Mouse (Mus musculus): ENCODE data around the gene Copb1. TPM values are rescaled to one million over a fixed set of nuclear protein-coding genes. Genes with fewer than 3 reads are reported as not detected.

Gene Copb1
- 16.0 and 28.1 TPM in 2 replicates for polyA plus RNA-seq (2012; rRNA removed)
- 48.9 and 55.0 TPM in 2 replicates for polyA plus RNA-seq (2014; fragmentation: Nextera tagmentation; extraction: Ambion mirVana)

DNA sequence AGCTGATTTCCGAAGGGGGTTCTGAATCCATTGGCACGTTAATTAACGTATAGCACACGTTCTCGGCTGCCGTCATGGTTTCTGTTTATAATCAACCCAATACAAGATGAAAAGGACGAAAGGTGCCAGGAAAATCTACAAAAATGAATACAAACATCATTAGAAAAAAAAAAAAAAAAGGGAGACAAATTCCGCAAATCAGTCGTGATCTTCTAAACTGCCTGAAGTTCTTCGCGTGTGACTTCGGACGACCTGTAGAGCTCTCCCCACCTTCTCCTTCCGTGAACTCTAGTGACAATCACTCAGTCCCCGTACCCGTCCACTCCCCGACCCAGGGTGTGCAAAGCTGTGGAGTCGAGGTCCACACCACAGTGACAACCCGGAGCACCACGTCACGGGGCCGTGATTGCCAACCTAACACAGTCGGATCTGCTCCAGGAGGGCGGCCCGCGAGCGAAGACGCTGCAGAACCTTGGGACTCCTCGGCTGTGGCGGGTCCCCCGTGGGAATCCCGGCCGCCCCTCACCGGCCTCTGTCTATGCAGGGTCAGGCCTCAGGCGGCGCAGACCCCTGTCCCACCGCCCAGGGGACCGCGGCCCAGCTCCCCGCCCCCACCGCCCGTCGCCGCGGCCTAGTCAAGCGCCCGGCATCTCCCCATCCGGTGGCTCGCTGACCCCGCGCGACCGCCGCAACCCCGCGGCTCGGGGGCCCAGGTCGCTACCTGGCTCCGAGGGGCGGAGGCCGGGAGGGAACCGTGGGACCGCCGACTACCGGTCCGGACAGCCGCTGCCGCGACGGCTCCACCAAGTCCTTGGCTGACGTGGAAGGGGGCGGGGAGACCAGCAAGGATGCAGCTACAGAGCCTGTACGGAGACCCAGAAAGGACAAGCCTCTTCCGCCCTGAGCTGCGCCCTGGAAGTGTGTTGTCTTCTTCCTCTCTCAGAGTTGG is at the start of gene Copb1:
Gene Copb1, minus strand, starts transcription at position 827 of the 949 bp plus-strand sequence.
- no peak for TF ChIP-seq EP300 (IDR thresholded peaks at IDR 0.05; ENCODE audit: low read depth)
- 0 out of 2 replicates have a peak, but pooled peaks have one; percentile 29 for TF ChIP-seq CTCF (IDR thresholded peaks at IDR 0.05; ENCODE audit: low read depth)
- Histone ChIP-seq H3K36me3 (replicated peaks; ENCODE audit: control insufficient read depth, insufficient read depth, low read depth) (peaks cover 14% of the 10 kb centered on the region), H3K9me3 (ENCODE audit: control insufficient read depth, low read length) (no peaks in the 10 kb centered on the region), H3K4me2 (ENCODE audit: low read depth) (peak within 1 kb of the TSS; percentile 65), H3K27me3 (ENCODE audit: control insufficient read depth, insufficient read depth, low read length) (no peaks in the 10 kb centered on the region), H3K9ac (replicated peaks) (peak within 1 kb of the TSS; percentile 93), H3K27ac (peak within 1 kb of the TSS; percentile 23), H3K4me1 (replicated peaks; ENCODE audit: control insufficient read depth in 2 of 2, insufficient read depth in 2 of 2, low read length in 1 of 2) (peaks cover 0 to 5% of the 10 kb centered on the region in 2 experiments; a peak in 1 of 4 replicates), H3K4me3 (ENCODE audit: insufficient read depth in 1 of 2, low read depth in 2 of 2, low read length in 2 of 2) (peak within 1 kb of the TSS; percentile 90 to 98)
- ATAC-seq (ENCODE audit: insufficient read depth): peak; percentile 99
- 2% methylated on average over 75 of the region's 75 CpGs for WGBS (ENCODE audit: insufficient replicate concordance)
- DNase-seq (ENCODE audit: low read depth in 3 of 3, low spot score in 3 of 3): peak; percentile 84 to 85 (median 85)

DNA sequence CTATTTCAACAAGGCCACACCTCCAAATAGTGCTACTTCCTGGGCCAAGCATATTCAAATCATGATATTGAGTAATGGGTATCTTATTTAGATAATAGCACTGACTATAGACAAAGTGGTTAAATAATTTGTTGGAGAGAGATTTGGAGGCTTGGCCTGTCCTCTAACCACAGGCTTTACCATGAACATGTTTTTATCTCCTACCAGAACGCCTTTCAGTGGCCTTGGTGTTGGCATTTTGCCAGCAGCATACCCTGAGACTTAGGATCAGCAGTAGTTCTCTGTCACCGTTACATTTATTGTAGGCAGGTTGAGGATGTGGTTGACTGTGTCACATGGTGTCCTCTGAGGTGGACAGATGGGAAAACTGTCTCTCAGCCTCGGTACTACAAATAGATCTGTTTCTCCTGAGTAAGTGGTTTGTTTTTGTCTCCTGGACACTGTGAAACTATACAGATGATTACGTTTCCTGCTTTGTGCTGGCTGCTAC is 46.8 kb upstream of the Copb1 start:
- no peaks in the 10 kb centered on the region for H3K27me3 ChIP-seq (ENCODE audit: control insufficient read depth, insufficient read depth, low read length)
- TF ChIP-seq CTCF (IDR thresholded peaks at IDR 0.05; ENCODE audit: low read depth) (no peak), EP300 (IDR thresholded peaks at IDR 0.05; ENCODE audit: low read depth) (no peak)
- 13% methylated on average over 4 of the region's 4 CpGs for whole genome bisulfite sequencing (ENCODE audit: insufficient replicate concordance)
- no peaks in the 10 kb centered on the region for H3K9me3 ChIP-seq (ENCODE audit: control insufficient read depth, low read length)
- H3K4me2 ChIP-seq (ENCODE audit: low read depth): no peak overlapping the region
- H3K9ac ChIP-seq (replicated peaks): no peak overlapping the region
- H3K4me1 ChIP-seq (replicated peaks; ENCODE audit: control insufficient read depth in 2 of 2, insufficient read depth in 2 of 2, low read length in 1 of 2): no peaks in the 10 kb centered on the region
- ATAC-seq (ENCODE audit: insufficient read depth) (0 out of 2 replicates have a peak, but pooled peaks have one; percentile 41), DNase-seq (ENCODE audit: low read depth in 3 of 3, low spot score in 3 of 3) (no peak)
- no peak overlapping the region for H3K4me3 ChIP-seq (ENCODE audit: insufficient read depth in 1 of 2, low read depth in 2 of 2, low read length in 2 of 2)
- no peaks in the 10 kb centered on the region for H3K36me3 ChIP-seq (replicated peaks; ENCODE audit: control insufficient read depth, insufficient read depth, low read depth)
- H3K27ac ChIP-seq: no peak overlapping the region

DNA sequence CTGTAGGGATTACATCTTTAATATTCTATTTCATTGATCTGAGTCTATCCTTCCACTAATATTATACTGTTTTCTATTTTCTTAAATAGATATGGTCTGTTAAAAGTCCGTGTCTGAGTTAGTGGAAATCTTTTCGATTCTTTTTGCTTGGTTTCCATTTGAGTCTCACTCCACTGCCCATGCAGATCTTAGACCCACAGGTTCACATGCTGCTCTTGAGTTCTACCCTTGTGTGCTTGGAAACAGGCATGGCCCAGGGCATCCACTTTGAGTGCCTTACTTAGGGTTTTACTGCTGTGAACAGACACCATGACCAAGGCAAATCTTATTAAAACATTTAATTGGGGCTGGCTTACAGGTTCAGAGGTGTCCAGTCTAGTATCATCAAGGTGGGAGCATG is 46.3 kb upstream of the Copb1 start:
- 65% methylated on average over 2 of the region's 2 CpGs for WGBS (ENCODE audit: insufficient replicate concordance)
- no peaks in the 10 kb centered on the region for H3K9me3 ChIP-seq (ENCODE audit: control insufficient read depth, low read length)
- H3K27me3 ChIP-seq (ENCODE audit: control insufficient read depth, insufficient read depth, low read length): no peaks in the 10 kb centered on the region
- no peak overlapping the region for H3K4me2 ChIP-seq (ENCODE audit: low read depth)
- TF ChIP-seq CTCF (IDR thresholded peaks at IDR 0.05; ENCODE audit: low read depth) (no peak), EP300 (IDR thresholded peaks at IDR 0.05; ENCODE audit: low read depth) (no peak)
- DNase-seq (ENCODE audit: low read depth in 3 of 3, low spot score in 3 of 3) (no peak), ATAC-seq (ENCODE audit: insufficient read depth) (no peak)
- H3K4me1 ChIP-seq (replicated peaks; ENCODE audit: control insufficient read depth in 2 of 2, insufficient read depth in 2 of 2, low read length in 1 of 2): no peaks in the 10 kb centered on the region
- no peak overlapping the region for H3K27ac ChIP-seq
- H3K9ac ChIP-seq (replicated peaks): no peak overlapping the region
- H3K4me3 ChIP-seq (ENCODE audit: insufficient read depth in 1 of 2, low read depth in 2 of 2, low read length in 2 of 2): no peak overlapping the region
- no peaks in the 10 kb centered on the region for H3K36me3 ChIP-seq (replicated peaks; ENCODE audit: control insufficient read depth, insufficient read depth, low read depth)

DNA sequence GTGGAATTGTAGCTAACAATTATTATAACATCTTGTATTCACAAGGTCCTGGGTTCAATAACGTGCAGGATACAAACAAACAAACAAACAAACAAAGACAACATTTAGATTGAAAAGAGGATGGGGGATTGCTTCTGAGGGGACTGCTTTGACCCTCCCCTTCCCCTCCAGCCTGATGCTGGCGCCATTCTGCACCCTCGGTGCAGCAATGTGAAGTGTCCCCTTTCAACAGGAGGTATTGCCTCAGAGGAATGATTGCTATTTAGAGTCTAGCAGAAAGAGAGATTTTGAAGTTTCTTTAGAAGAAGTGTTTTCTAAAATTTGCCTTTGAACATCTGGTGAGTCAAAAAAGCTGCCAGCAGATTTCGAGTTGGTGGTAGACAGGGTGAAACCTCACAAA is 44.7 kb upstream of the Copb1 start:
- no peak for ATAC-seq (ENCODE audit: insufficient read depth)
- TF ChIP-seq CTCF (IDR thresholded peaks at IDR 0.05; ENCODE audit: low read depth) (no peak), EP300 (IDR thresholded peaks at IDR 0.05; ENCODE audit: low read depth) (no peak)
- Histone ChIP-seq H3K36me3 (replicated peaks; ENCODE audit: control insufficient read depth, insufficient read depth, low read depth) (no peaks in the 10 kb centered on the region), H3K4me3 (ENCODE audit: insufficient read depth in 1 of 2, low read depth in 2 of 2, low read length in 2 of 2) (no peak overlapping the region), H3K27me3 (ENCODE audit: control insufficient read depth, insufficient read depth, low read length) (no peaks in the 10 kb centered on the region), H3K9ac (replicated peaks) (no peak overlapping the region), H3K9me3 (ENCODE audit: control insufficient read depth, low read length) (no peaks in the 10 kb centered on the region), H3K4me2 (ENCODE audit: low read depth) (no peak overlapping the region), H3K4me1 (replicated peaks; ENCODE audit: control insufficient read depth in 2 of 2, insufficient read depth in 2 of 2, low read length in 1 of 2) (no peaks in the 10 kb centered on the region), H3K27ac (no peak overlapping the region)
- DNase-seq (ENCODE audit: low read depth in 3 of 3, low spot score in 3 of 3): no peak
- whole genome bisulfite sequencing (ENCODE audit: insufficient replicate concordance): 53% methylated on average over 4 of the region's 4 CpGs

DNA sequence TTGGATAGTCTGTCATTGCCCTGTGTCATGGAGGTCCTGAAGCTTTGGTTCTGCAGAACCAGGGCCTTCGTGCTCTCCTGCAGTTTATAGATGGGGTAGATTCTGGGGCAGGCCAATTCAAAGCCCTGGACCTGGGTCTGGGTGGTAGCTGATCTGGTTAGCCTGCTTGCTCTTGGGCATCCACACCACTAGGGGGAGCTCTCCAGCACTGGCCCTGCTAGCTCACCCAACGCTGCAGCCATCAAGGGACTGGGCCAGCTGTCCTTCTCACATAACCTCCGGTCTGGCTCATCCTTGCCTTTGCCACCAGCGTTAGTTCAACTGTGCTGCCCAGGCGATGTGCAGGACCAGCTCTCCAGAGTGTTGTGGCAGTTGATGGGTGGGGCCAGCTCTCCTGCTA is 40.2 kb upstream of the Copb1 start:
- ATAC-seq (ENCODE audit: insufficient read depth) (0 out of 2 replicates have a peak, but pooled peaks have one; percentile 19), DNase-seq (ENCODE audit: low read depth in 3 of 3, low spot score in 3 of 3) (no peak)
- Histone ChIP-seq H3K27ac (no peak overlapping the region), H3K36me3 (replicated peaks; ENCODE audit: control insufficient read depth, insufficient read depth, low read depth) (no peaks in the 10 kb centered on the region), H3K4me1 (replicated peaks; ENCODE audit: control insufficient read depth in 2 of 2, insufficient read depth in 2 of 2, low read length in 1 of 2) (peaks cover 0 to 12% of the 10 kb centered on the region in 2 experiments; a peak in 3 of 4 replicates), H3K4me3 (ENCODE audit: insufficient read depth in 1 of 2, low read depth in 2 of 2, low read length in 2 of 2) (no peak overlapping the region), H3K9me3 (ENCODE audit: control insufficient read depth, low read length) (no peaks in the 10 kb centered on the region), H3K9ac (replicated peaks) (no peak overlapping the region), H3K4me2 (ENCODE audit: low read depth) (no peak overlapping the region), H3K27me3 (ENCODE audit: control insufficient read depth, insufficient read depth, low read length) (no peaks in the 10 kb centered on the region)
- WGBS (ENCODE audit: insufficient replicate concordance): 63% methylated on average over 5 of the region's 5 CpGs
- TF ChIP-seq CTCF (IDR thresholded peaks at IDR 0.05; ENCODE audit: low read depth): peak; percentile 77
- no peak for TF ChIP-seq EP300 (IDR thresholded peaks at IDR 0.05; ENCODE audit: low read depth)

All from liver, embryonic 14.5 days (tissue).